Comparison of ENCODE assay signal across 26 mouse cellular contexts in genomic region chr3:102128242-102128641, GRCm38 (mm10). TPM values are rescaled to one million over a fixed set of nuclear protein-coding genes. Genes with fewer than 3 reads are reported as not detected.
"Had no signal": no experiment of that assay in that cellular context is flagged by ENCODE, and none has a peak within 500 bp of the region (broad histone marks: within the 10 kb centered on the region; RNA-seq: fewer than 3 reads in every experiment).

No protein-coding gene starts in this region.

- H3K27ac ChIP-seq: gastrocnemius, adult 2 months; heart, embryonic 10.5 days; hindbrain, embryonic 13.5 days; hindbrain, embryonic 15.5 days; hindbrain, postnatal 0 days; kidney, embryonic 15.5 days; kidney, postnatal 0 days; left cerebral cortex, adult 2 months; limb, embryonic 10.5 days; limb, embryonic 12.5 days had no signal

- H3K9me3 ChIP-seq: heart, embryonic 10.5 days; heart, embryonic 12.5 days; hindbrain, embryonic 13.5 days; hindbrain, embryonic 15.5 days; kidney, embryonic 15.5 days; limb, embryonic 10.5 days; limb, embryonic 12.5 days had no signal

- H3K27me3 ChIP-seq: heart, embryonic 12.5 days; hindbrain, embryonic 13.5 days; hindbrain, embryonic 15.5 days; kidney, embryonic 15.5 days; limb, embryonic 12.5 days had no signal

- H3K4me2 ChIP-seq: heart, embryonic 12.5 days; hindbrain, embryonic 13.5 days; hindbrain, embryonic 15.5 days; kidney, embryonic 15.5 days; limb, embryonic 12.5 days had no signal

- DNase-seq: gastrocnemius, adult 2 months; gastrocnemius, postnatal 10 days; gastrocnemius, postnatal 25 days; heart, adult 18-20 months; heart, postnatal 10 days; heart, postnatal 36 days; kidney, adult 11 months; kidney, adult 2 months; kidney, adult 9 months; kidney, postnatal 14 days; kidney, postnatal 36 days; layer of hippocampus, adult 9-11 months; layer of hippocampus, postnatal 36 days had no signal

- H3K4me3 ChIP-seq: gastrocnemius, adult 2 months; heart, embryonic 10.5 days; heart, embryonic 12.5 days; hindbrain, embryonic 13.5 days; hindbrain, embryonic 15.5 days; kidney, embryonic 15.5 days; left cerebral cortex, adult 2 months; limb, embryonic 10.5 days; limb, embryonic 12.5 days had no signal

- ATAC-seq: hindbrain, postnatal 0 days; intestine, embryonic 16.5 days had no signal

- H3K36me3 ChIP-seq: heart, embryonic 10.5 days; hindbrain, embryonic 13.5 days; hindbrain, embryonic 15.5 days; kidney, embryonic 15.5 days; limb, embryonic 10.5 days; limb, embryonic 12.5 days had no signal

- H3K4me1 ChIP-seq: hindbrain, embryonic 15.5 days; kidney, embryonic 15.5 days; limb, embryonic 10.5 days; limb, embryonic 12.5 days had no signal

- H3K9ac ChIP-seq: heart, embryonic 12.5 days; hindbrain, embryonic 13.5 days; hindbrain, embryonic 15.5 days; kidney, embryonic 15.5 days; limb, embryonic 12.5 days had no signal

RNA-seq across cellular contexts. Expression of gene Casq2, which starts 42.0 kb away (rescaled TPM):
- total RNA-seq: granulocyte monocyte progenitor cell, adult 5-6 weeks; hematopoietic stem cell, adult 5-6 weeks had no signal
